Mouse (Mus musculus) adipose tissue, adult 10 weeks (tissue): Measurements from ENCODE around the gene Gm44502. TPM values are rescaled to one million over a fixed set of nuclear protein-coding genes. Genes with fewer than 3 reads are reported as not detected.

ENCODE experiments used
- polyA plus RNA-seq: library from polyadenylated mRNA; stranded (reverse); fragments of 350-450 nt; fragmentation: Illumina TruSeq; extraction: RNeasy Lipid Tissue Mini Kit (QIAGEN cat#74804); gene quantifications from one replicate; pipeline ENCODE4 v1.2.3, GENCODE M21; 2014; ENCODE audit warnings: low read depth, low replicate concordance

Gm44502 gene
- polyA plus RNA-seq, result 0.07 TPM

DNA sequence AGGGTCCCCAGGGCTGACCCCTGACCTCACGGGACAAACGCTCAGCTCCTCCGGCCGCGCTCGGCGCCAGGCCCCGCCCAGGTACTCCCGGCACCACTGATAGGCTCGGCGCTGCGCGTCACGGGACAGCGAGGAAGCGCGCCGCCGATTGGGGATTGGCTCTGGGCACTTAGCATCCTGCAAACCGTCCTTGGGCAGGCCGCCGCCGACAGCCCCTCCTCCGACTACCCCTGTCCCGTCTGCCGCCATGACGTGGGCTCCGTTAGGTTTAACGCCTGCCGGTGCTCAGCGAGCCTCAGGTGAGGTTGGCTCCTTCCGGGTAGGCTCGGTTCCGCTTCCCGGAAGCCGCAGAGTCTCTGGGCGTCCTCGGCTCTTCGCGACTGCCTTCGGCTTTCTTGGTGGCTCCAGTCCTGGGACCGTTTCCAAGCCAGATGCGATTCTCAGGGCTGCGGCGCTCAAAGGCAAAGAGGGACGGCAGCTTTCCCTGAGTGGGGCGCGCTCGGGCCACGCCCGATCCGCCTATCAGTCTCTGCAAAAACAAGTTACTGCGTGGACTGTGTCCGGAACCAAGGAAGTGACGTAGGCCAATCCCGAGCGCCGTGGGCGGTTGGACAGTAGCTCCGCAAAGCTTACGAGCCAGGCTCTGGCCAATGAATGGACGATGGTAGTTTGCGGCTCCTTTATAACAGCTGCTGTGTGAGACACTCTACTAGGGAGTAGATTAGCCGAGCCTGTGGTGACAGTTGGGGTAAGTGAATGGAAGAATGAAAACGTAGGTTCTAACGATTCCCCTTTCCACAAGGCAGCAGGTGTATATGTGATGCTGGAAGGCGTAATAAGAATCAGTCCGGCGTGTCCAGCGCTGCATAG lies at the start of gene Gm44502, which contains the start of the genes C730034F03Rik and Chkb:
Gene Gm44502, minus strand, starts transcription at position 345 of the 870 bp plus-strand sequence.
Gene C730034F03Rik, plus strand, starts transcription at position 238 of the 870 bp plus-strand sequence.
Gene Chkb, minus strand, starts transcription at position 557 of the 870 bp plus-strand sequence.

DNA sequence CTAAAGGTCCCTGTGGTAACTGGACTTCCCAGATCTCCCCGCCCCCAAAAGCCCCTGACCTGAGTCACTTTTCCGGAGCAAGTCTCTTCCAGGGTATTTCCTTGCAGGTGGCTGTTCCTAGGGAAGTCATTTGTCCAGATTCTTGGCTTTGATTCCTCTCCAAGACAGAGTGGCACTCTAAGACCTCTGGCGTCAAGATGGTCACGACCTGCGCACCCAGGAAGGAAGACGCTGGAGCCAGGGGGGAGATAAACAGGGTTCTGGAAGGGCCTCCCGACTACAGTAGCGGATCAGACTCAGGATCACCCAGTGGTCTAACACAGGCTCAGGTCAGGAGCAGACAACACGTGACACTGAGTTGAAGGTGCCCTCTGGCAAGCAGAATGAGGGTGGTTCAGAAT lies 47.6 kb upstream of the Gm44502 start, which contains the start of gene Arsa:
Gene Arsa, minus strand, starts transcription at position 335 of the 401 bp plus-strand sequence.

DNA sequence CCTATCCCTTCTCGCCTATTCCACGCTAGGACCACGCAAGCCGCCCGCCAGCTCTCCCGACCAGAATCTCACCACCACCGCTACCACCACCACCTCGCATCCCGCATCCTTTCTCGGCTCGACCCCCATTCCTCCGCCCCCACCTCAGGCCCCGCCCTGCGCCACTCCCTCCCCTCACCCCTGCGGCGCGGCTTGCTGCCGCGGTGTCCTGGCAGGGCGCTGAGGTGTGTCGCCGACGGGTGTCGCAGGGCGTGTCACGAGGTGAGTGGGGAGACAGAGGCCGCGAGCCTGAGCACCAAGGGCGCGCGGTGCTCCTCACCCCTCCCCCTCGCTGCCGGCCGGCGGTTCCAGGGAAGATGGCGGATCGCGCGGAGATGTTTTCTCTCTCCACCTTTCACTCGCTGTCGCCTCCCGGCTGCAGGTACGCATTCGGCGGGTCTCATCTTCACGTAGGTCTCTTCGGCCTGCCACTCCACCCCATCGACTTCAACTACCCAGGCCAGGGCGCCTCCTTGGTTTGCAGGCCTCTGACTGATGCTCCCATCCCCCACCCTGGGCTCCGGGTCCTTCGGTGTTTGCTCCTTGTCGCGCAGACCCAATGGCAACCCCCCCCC lies 24.5 kb upstream of the Gm44502 start, which contains the start of gene Mapk8ip2:
Gene Mapk8ip2, plus strand, starts transcription at position 49 of the 614 bp plus-strand sequence.

DNA sequence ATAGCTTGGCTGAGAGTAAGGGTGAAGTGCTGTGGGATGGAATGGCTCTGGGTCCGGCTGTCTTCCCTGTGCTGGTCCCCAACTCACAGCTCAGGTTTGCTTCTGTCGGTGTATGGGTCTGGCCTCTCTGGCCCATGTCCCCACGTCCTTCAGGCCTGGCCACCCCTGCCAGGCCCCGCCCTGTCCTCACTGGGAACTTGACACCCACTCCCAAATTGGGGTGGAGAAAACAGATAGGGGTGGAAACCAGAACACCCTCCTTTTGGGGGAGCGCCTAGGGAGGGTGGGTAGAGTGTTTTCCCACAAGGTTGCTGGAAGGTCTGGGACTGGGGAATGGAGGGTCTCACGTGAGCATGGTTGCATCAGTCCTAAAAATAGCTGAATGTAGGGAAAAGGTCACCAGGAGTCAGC lies 3.8 kb downstream of the Gm44502 start, which contains the start of gene Cpt1b:
Gene Cpt1b, minus strand, starts transcription at position 153 of the 411 bp plus-strand sequence.

DNA sequence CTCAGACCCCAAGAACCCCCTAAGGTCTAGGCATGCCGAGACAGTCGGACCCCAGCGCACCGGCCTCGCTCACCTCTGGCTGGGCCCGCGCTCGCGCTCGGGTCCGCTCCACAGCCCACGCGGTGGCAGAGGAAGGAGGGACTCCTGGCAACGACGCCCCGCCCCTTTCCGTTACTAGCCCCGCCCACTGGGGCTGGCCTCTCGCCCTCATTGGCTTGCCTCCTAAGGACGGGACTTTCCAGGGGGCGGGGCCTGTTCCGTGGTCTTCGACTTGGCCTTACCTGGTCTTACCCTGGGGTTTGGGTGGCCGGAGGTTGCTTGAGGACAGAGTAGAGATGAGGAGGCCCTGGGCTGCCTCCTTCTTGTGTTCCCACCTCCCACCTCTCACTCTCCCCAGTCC lies 19.4 kb downstream of the Gm44502 start, which contains the start of gene Syce3:
Gene Syce3, minus strand, starts transcription at position 386 of the 400 bp plus-strand sequence.

DNA sequence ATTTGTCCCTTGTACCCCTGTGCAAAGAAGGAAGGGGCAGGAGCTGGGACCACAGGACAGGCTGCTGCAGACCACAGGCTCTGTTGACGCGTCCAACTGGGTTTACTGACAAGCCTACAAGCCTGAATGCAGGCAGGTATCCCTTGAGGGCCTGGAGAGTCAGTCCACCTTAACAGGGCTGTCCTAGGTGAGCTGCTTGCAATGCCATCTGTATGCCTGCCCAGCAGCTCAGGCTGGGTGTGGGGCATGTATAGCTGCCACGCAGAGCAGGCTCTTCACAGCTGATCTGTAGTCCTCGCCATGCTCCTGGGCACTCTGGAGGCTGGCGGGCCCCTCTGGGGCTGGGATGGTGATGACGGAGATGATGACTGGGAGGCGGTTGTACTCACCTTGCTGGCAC lies 44.9 kb downstream of the Gm44502 start, which contains the start of gene Klhdc7b:
Gene Klhdc7b, plus strand, starts transcription at position 301 of the 400 bp plus-strand sequence.

DNA sequence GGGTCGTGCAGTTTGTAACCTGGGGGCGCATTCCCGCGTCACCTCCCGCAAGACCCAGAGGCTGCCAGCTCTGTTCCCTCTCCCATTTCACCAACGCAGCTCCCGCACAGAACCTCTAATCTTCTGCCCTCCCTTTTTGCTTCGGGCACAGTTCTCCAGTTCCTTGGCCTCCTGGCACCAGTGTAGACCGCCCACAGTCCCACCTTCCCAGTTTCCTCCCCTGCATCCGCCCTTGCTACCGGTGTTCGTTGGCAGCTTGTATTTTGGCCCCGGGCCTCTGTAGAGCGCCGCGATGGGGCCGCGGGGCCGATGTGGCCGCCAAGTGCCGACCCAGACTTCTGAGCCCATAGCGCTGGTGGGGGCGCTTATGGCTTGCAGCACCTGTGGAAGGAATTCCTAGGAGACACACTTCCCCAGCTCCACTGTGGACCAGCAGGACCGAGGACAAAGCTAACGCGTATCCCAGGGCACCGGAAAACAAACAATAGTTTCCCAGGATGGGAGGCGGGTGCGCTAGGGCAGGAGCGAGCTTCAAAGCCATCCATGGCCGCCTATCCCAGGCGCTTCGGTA lies 50.6 kb downstream of the Gm44502 start, which contains the start of gene Odf3b:
Gene Odf3b, minus strand, starts transcription at position 452 of the 571 bp plus-strand sequence.

DNA sequence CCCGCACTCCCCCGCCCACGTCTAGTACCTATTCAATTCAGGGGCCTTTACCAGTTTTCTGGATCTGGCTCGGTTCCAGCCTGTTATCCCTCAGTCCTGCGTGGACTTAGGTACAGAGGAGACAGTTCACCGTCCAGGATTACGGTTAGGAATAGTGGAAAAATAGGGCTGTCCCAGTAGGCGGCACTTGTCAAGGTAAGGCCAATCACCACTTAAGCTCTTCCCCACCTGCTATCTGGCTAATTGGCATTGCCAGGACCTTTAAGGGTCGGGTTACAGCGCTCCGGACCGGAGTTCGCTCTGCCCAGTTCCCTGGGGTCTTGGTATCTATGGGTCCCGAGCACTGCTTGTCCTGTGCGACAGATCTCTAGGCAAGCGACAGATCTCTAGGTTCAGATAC lies 52.5 kb downstream of the Gm44502 start, which contains the start of gene Tymp:
Gene Tymp, minus strand, starts transcription at position 83 of the 400 bp plus-strand sequence.

DNA sequence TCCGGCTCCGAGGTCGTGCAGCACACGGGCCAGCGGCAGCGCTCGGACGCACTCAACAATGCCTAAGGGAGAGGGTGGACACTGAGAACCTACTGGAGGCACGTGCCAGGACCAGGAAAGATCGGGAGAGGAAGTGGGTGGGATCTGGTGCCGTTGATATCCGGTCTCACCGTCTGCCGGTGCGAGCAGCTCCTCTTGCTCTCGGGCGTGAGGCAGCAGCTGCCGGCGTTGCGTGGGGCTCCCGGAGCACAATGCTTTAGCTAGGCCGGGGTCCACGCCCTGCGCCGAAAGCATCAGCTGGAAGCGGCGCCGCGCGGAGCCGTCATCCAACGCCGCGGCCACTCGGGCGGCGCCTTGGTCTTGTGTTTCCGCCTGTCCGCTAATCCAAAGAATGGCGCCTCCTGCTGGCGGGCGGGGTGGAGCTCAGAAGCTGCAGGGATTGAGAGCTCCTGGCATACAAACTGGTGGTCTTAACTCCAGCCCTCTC lies 55.7 kb downstream of the Gm44502 start, which contains the start of gene Sco2:
Gene Sco2, minus strand, starts transcription at position 85 of the 487 bp plus-strand sequence.

Other genes with a start within 250 kb of the Gm44502 start
- 86.5 TPM for gene Plxnb2, start 248.9 kb downstream of the Gm44502 start, polyA plus RNA-seq
- gene Dennd6b, start 233.2 kb downstream of the Gm44502 start, polyA plus RNA-seq, result 9.0 TPM
- 28.3 TPM for gene Ppp6r2, start 218.1 kb downstream of the Gm44502 start, polyA plus RNA-seq
- 51.1 TPM for gene Sbf1, start 114.4 kb downstream of the Gm44502 start, polyA plus RNA-seq
- gene Adm2, start 107.0 kb downstream of the Gm44502 start, polyA plus RNA-seq, result not detected
- gene Miox, start 95.3 kb downstream of the Gm44502 start, polyA plus RNA-seq, result not detected
- 32.8 TPM for gene Lmf2, start 74.0 kb downstream of the Gm44502 start, polyA plus RNA-seq
- 63.2 TPM for gene Ncaph2, start 74.0 kb downstream of the Gm44502 start, polyA plus RNA-seq
- gene Sco2, start 55.9 kb downstream of the Gm44502 start, polyA plus RNA-seq, result 11.2 TPM
- 1.2 TPM for gene Tymp, start 52.7 kb downstream of the Gm44502 start, polyA plus RNA-seq
- 7.9 TPM for gene Odf3b, start 50.4 kb downstream of the Gm44502 start, polyA plus RNA-seq
- not detected for gene Klhdc7b, start 44.8 kb downstream of the Gm44502 start, polyA plus RNA-seq
- 2.0 TPM for gene Syce3, start 19.2 kb downstream of the Gm44502 start, polyA plus RNA-seq
- gene Cpt1b, start 3.8 kb downstream of the Gm44502 start, polyA plus RNA-seq, result 5.2 TPM
- 2.6 TPM for gene C730034F03Rik, start 107 bp downstream of the Gm44502 start, polyA plus RNA-seq
- gene Chkb, start 212 bp upstream of the Gm44502 start, polyA plus RNA-seq, result 58.0 TPM
- 1.3 TPM for gene Mapk8ip2, start 24.2 kb upstream of the Gm44502 start, polyA plus RNA-seq
- 25.1 TPM for gene Arsa, start 47.7 kb upstream of the Gm44502 start, polyA plus RNA-seq
- 13.8 TPM for gene Shank3, start 69.9 kb upstream of the Gm44502 start, polyA plus RNA-seq
- 2.9 TPM for gene Acr, start 138.6 kb upstream of the Gm44502 start, polyA plus RNA-seq
- gene Rabl2, start 162.2 kb upstream of the Gm44502 start, polyA plus RNA-seq, result 21.9 TPM